Mouse (Mus musculus): ENCODE measurements around the gene Ptpn11. TPM values are rescaled to one million over a fixed set of nuclear protein-coding genes. Genes with fewer than 3 reads are reported as not detected.

Ptpn11 gene
- total RNA-seq, 1 experiment = 40.2 TPM

DNA sequence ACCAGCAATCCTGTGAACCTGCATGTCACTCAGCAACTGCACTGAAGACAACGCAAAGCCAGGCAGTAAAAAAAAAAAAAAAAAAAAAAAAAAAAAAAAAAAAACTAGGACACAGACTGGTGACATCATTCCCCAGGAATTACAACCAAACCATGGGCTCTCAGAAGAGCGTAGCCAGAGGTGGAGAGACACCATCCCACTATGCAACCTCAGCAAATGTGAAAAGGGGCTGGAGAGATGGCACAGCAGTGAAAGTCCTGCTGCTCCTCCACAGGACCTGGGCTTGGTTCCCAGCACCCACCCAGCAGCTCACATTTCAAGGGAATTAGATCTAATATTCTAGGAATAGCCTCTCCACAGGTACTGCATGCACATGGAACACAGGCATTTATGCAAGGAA lies 34.2 kb downstream of the Ptpn11 start:
- Histone ChIP-seq H3K9me3 (ENCODE audit: control insufficient read depth, insufficient read depth, low read depth, low read length) (no peaks in the 10 kb centered on the region), H3K9ac (ENCODE audit: insufficient read depth, low read depth, low read length, poor library complexity, severe bottlenecking) (no peak overlapping the region), H3K4me1 (ENCODE audit: control insufficient read depth in 2 of 2, insufficient read depth in 2 of 2, low read length in 2 of 2, poor library complexity in 1 of 2) (no peaks in the 10 kb centered on the region), H3K36me3 (ENCODE audit: control insufficient read depth, insufficient read depth, low read length, poor library complexity, severe bottlenecking) (peaks cover 47% of the 10 kb centered on the region), H3K27ac (ENCODE audit: insufficient read depth, low read depth, low read length, poor library complexity, severe bottlenecking) (no peak overlapping the region), H3K4me3 (ENCODE audit: insufficient read depth in 1 of 2, low read depth in 1 of 2, low read length in 2 of 2, poor library complexity in 1 of 2, severe bottlenecking in 1 of 2) (no peak overlapping the region)
- no peak for TF ChIP-seq ZC3H11A (IDR thresholded peaks at IDR 0.05; ENCODE audit: borderline replicate concordance, low read depth, low read length)
- no peak for TF ChIP-seq CHD2 (IDR thresholded peaks at IDR 0.05; ENCODE audit: low read depth, low read length)
- peak; percentile 83 for TF ChIP-seq ZNF384 (IDR thresholded peaks at IDR 0.05; ENCODE audit: low read depth, low read length)
- TF ChIP-seq HCFC1 (IDR thresholded peaks at IDR 0.05; ENCODE audit: borderline replicate concordance, insufficient read depth, low read length) = no peak
- TF ChIP-seq MAFK (IDR thresholded peaks at IDR 0.05; ENCODE audit: insufficient read depth, low read depth, low read length) = peak; percentile 45; the same call in 1 of the 2 replicates
- DNase-seq (ENCODE audit: low read depth, low spot score) = no peak
- in situ Hi-C loops (cut with MboI; ENCODE audit: low sequenced_read_pairs in 2 of 2, unreplicated experiment in 2 of 2) = no loop called here

DNA sequence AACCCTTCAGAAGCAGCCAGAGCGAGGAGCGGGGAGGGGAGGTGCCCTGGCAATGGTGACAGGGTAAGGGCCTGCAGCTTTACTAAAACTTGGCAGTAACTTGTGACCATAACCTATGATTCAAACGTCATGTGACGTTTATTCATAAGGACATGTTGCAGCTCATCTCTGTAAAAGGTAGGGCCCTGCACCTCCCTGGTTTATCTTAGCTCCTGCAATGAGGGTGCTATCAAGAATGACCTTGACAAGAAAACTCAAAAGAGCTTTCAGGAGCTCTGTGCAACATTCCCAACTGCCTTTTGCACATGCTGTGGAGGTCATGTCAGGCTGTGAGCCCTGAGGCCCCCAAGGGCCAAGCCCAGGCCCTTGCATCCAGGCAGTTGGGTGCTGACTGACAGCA lies 35.1 kb downstream of the Ptpn11 start:
- no peak for DNase-seq (ENCODE audit: low read depth, low spot score)
- TF ChIP-seq HCFC1 (IDR thresholded peaks at IDR 0.05; ENCODE audit: borderline replicate concordance, insufficient read depth, low read length) (no peak), CHD2 (IDR thresholded peaks at IDR 0.05; ENCODE audit: low read depth, low read length) (no peak), MAFK (IDR thresholded peaks at IDR 0.05; ENCODE audit: insufficient read depth, low read depth, low read length) (no peak), ZNF384 (IDR thresholded peaks at IDR 0.05; ENCODE audit: low read depth, low read length) (no peak), ZC3H11A (IDR thresholded peaks at IDR 0.05; ENCODE audit: borderline replicate concordance, low read depth, low read length) (no peak)
- H3K4me1 ChIP-seq (ENCODE audit: control insufficient read depth in 2 of 2, insufficient read depth in 2 of 2, low read length in 2 of 2, poor library complexity in 1 of 2) = no peaks in the 10 kb centered on the region
- H3K9me3 ChIP-seq (ENCODE audit: control insufficient read depth, insufficient read depth, low read depth, low read length) = no peaks in the 10 kb centered on the region
- in situ Hi-C loops (cut with MboI; ENCODE audit: low sequenced_read_pairs in 2 of 2, unreplicated experiment in 2 of 2) = no loop called here
- peaks cover 41% of the 10 kb centered on the region for H3K36me3 ChIP-seq (ENCODE audit: control insufficient read depth, insufficient read depth, low read length, poor library complexity, severe bottlenecking)
- no peak overlapping the region; the same call in 1 of the 2 replicates for H3K27ac ChIP-seq (ENCODE audit: insufficient read depth, low read depth, low read length, poor library complexity, severe bottlenecking)
- no peak overlapping the region for H3K4me3 ChIP-seq (ENCODE audit: insufficient read depth in 1 of 2, low read depth in 1 of 2, low read length in 2 of 2, poor library complexity in 1 of 2, severe bottlenecking in 1 of 2)
- H3K9ac ChIP-seq (ENCODE audit: insufficient read depth, low read depth, low read length, poor library complexity, severe bottlenecking) = no peak overlapping the region

DNA sequence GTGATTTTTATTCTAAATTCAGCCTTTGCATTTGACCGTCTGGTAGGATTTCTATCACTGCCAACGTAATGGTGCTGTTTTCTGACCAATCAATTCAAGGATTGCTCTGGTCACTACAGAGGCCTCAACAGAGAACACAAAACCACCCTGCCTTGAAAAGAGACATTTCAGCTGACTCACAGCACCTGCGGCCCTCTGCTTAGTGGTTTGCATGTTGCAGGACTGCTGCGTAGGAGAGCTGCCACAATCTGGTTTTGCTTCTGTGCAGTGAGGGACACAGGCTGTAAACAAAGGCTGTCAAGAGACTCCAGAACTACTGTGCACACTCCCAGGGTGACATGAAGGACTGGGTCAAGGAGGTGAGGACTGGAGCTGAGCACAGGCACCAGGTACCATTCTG lies 40.5 kb downstream of the Ptpn11 start:
- Histone ChIP-seq H3K9me3 (ENCODE audit: control insufficient read depth, insufficient read depth, low read depth, low read length) (no peaks in the 10 kb centered on the region), H3K4me1 (ENCODE audit: control insufficient read depth in 2 of 2, insufficient read depth in 2 of 2, low read length in 2 of 2, poor library complexity in 1 of 2) (no peaks in the 10 kb centered on the region), H3K36me3 (ENCODE audit: control insufficient read depth, insufficient read depth, low read length, poor library complexity, severe bottlenecking) (peaks cover 44% of the 10 kb centered on the region), H3K9ac (ENCODE audit: insufficient read depth, low read depth, low read length, poor library complexity, severe bottlenecking) (no peak overlapping the region), H3K4me3 (ENCODE audit: insufficient read depth in 1 of 2, low read depth in 1 of 2, low read length in 2 of 2, poor library complexity in 1 of 2, severe bottlenecking in 1 of 2) (no peak overlapping the region), H3K27ac (ENCODE audit: insufficient read depth, low read depth, low read length, poor library complexity, severe bottlenecking) (no peak overlapping the region)
- in situ Hi-C loops (cut with MboI; ENCODE audit: low sequenced_read_pairs in 2 of 2, unreplicated experiment in 2 of 2) = no loop called here
- TF ChIP-seq ZNF384 (IDR thresholded peaks at IDR 0.05; ENCODE audit: low read depth, low read length) = no peak
- no peak for TF ChIP-seq CHD2 (IDR thresholded peaks at IDR 0.05; ENCODE audit: low read depth, low read length)
- TF ChIP-seq MAFK (IDR thresholded peaks at IDR 0.05; ENCODE audit: insufficient read depth, low read depth, low read length) = no peak
- no peak for TF ChIP-seq ZC3H11A (IDR thresholded peaks at IDR 0.05; ENCODE audit: borderline replicate concordance, low read depth, low read length)
- TF ChIP-seq HCFC1 (IDR thresholded peaks at IDR 0.05; ENCODE audit: borderline replicate concordance, insufficient read depth, low read length) = no peak
- DNase-seq (ENCODE audit: low read depth, low spot score) = no peak

DNA sequence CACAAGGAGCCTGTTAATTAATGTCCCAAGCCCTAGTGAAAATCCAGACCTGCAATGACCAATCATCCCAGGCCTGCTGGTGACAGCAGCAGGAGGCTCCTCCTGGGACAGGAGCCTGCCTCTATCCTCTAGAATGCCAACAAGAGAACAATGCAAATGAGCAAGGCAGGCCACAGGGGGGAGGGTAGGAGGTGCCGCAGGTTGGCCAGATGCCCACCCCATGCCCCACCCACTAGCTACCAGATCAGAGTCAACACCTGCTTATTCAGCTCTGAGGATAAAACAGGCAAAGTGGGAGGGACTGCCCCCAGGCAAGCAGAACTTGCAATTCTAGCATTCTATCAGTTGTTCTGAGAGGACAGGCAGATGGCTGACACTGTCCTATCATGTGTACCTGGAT lies 42.0 kb downstream of the Ptpn11 start:
- DNase-seq (ENCODE audit: low read depth, low spot score) = no peak
- TF ChIP-seq ZC3H11A (IDR thresholded peaks at IDR 0.05; ENCODE audit: borderline replicate concordance, low read depth, low read length) (no peak), CHD2 (IDR thresholded peaks at IDR 0.05; ENCODE audit: low read depth, low read length) (no peak), ZNF384 (IDR thresholded peaks at IDR 0.05; ENCODE audit: low read depth, low read length) (no peak), HCFC1 (IDR thresholded peaks at IDR 0.05; ENCODE audit: borderline replicate concordance, insufficient read depth, low read length) (no peak)
- H3K9me3 ChIP-seq (ENCODE audit: control insufficient read depth, insufficient read depth, low read depth, low read length) = no peaks in the 10 kb centered on the region
- no peaks in the 10 kb centered on the region for H3K4me1 ChIP-seq (ENCODE audit: control insufficient read depth in 2 of 2, insufficient read depth in 2 of 2, low read length in 2 of 2, poor library complexity in 1 of 2)
- H3K9ac ChIP-seq (ENCODE audit: insufficient read depth, low read depth, low read length, poor library complexity, severe bottlenecking) = no peak overlapping the region
- no peak overlapping the region for H3K27ac ChIP-seq (ENCODE audit: insufficient read depth, low read depth, low read length, poor library complexity, severe bottlenecking)
- H3K36me3 ChIP-seq (ENCODE audit: control insufficient read depth, insufficient read depth, low read length, poor library complexity, severe bottlenecking) = peaks cover 43% of the 10 kb centered on the region
- no peak overlapping the region for H3K4me3 ChIP-seq (ENCODE audit: insufficient read depth in 1 of 2, low read depth in 1 of 2, low read length in 2 of 2, poor library complexity in 1 of 2, severe bottlenecking in 1 of 2)
- in situ Hi-C loops (cut with MboI; ENCODE audit: low sequenced_read_pairs in 2 of 2, unreplicated experiment in 2 of 2) = no loop called here

DNA sequence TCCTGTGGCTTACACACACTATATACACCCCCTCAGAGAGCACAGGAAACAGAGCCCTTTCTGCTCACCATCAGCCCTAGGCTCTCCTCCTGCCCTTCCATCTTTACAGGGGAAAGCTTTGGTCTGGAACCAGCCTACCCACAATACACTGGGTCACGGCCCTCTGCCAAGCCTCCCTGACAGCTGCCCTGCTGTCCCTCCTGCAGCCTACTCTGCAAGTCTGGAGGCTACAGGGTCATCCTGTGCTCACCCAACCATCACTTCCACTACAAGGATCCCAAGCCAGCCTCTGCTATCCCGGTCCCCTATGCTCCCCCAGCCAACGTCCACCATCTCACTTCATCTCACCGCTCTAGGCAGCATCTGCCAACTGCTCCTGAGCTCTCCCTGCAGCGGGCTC lies 44.9 kb downstream of the Ptpn11 start:
- Histone ChIP-seq H3K9ac (ENCODE audit: insufficient read depth, low read depth, low read length, poor library complexity, severe bottlenecking) (no peak overlapping the region), H3K4me1 (ENCODE audit: control insufficient read depth in 2 of 2, insufficient read depth in 2 of 2, low read length in 2 of 2, poor library complexity in 1 of 2) (no peaks in the 10 kb centered on the region), H3K4me3 (ENCODE audit: insufficient read depth in 1 of 2, low read depth in 1 of 2, low read length in 2 of 2, poor library complexity in 1 of 2, severe bottlenecking in 1 of 2) (no peak overlapping the region), H3K27ac (ENCODE audit: insufficient read depth, low read depth, low read length, poor library complexity, severe bottlenecking) (no peak overlapping the region), H3K9me3 (ENCODE audit: control insufficient read depth, insufficient read depth, low read depth, low read length) (no peaks in the 10 kb centered on the region), H3K36me3 (ENCODE audit: control insufficient read depth, insufficient read depth, low read length, poor library complexity, severe bottlenecking) (peaks cover 45% of the 10 kb centered on the region)
- DNase-seq (ENCODE audit: low read depth, low spot score) = no peak
- TF ChIP-seq MAFK (IDR thresholded peaks at IDR 0.05; ENCODE audit: insufficient read depth, low read depth, low read length) (no peak), CHD2 (IDR thresholded peaks at IDR 0.05; ENCODE audit: low read depth, low read length) (no peak), ZNF384 (IDR thresholded peaks at IDR 0.05; ENCODE audit: low read depth, low read length) (no peak), HCFC1 (IDR thresholded peaks at IDR 0.05; ENCODE audit: borderline replicate concordance, insufficient read depth, low read length) (no peak), ZC3H11A (IDR thresholded peaks at IDR 0.05; ENCODE audit: borderline replicate concordance, low read depth, low read length) (no peak)
- in situ Hi-C loops (cut with MboI; ENCODE audit: low sequenced_read_pairs in 2 of 2, unreplicated experiment in 2 of 2) = no loop called here

All from ES-E14 (cell line).